8 mouse cellular contexts compared by ENCODE assay signal in the genomic region with DNA sequence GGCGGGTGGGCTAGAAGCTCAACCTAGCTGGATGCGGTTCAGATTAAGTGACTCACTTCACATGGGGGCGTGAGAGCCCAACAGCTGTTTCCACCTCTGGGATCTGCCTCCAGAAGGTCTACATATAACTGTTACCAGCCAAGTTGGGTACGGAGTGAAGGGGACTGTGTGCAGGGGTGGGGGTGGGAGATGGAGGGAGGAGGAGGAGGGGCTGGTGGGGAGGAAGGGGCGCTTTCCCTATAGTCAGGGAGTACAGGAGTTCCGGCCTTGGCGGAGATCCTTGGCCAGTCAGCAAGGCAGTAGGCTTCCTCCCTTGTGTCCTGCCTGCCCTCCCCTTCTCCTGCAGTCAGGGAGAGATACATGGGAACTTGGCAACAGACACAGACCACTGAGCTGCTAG. TPM values are rescaled to one million over a fixed set of nuclear protein-coding genes. Genes with fewer than 3 reads are reported as not detected.
A peak's percentile ranks its signal among the peaks of the same experiment; 100 is the strongest.
DNase-seq lines count a peak whose midpoint lies in the region; ATAC-seq and TF ChIP-seq lines count a peak whose summit lies in the region.

No protein-coding gene starts in this region.

- intact Hi-C loops in gastrocnemius, adult 2 months (cut with DNase I): no loop called here

- no peak for ATAC-seq in forebrain, postnatal 0 days

- no peaks in the 10 kb centered on the region for H3K27me3 ChIP-seq in forebrain, postnatal 0 days (ENCODE audit: insufficient read depth, low read length)

- WGBS in forebrain, postnatal 0 days: 67% methylated on average over 7 of the region's 7 CpGs

- DNase-seq in gastrocnemius, adult 2 months: no peak
- no peak for DNase-seq in gastrocnemius, postnatal 4 days (ENCODE audit: low spot score in 2 of 2)
- DNase-seq in forebrain, postnatal 0 days: no peak
- DNase-seq in kidney, postnatal 14 days: peak; percentile 33
- peak; percentile 45 for DNase-seq in neural tube, embryonic 10.5 days (ENCODE audit: extremely low spot score, low spot score)
- no peak for DNase-seq in thymus, postnatal 10 days (ENCODE audit: low spot score in 2 of 2)
- no peak for DNase-seq in yolk sac, embryonic 10.5 days (ENCODE audit: low spot score)
- DNase-seq in spleen, adult 18-20 months: no peak

- no peaks in the 10 kb centered on the region for H3K4me1 ChIP-seq in forebrain, postnatal 0 days (ENCODE audit: insufficient read depth)

- H3K4me2 ChIP-seq in forebrain, postnatal 0 days (ENCODE audit: low read depth): peak overlapping the region; percentile 37; the same call in 1 of the 2 replicates

- no peak for TF ChIP-seq CTCF in gastrocnemius, adult 2 months (IDR thresholded peaks at IDR 0.05)
- TF ChIP-seq CTCF in forebrain, postnatal 0 days (IDR thresholded peaks at IDR 0.05; ENCODE audit: low read depth): no peak

- H3K27ac ChIP-seq in gastrocnemius, adult 2 months: peak overlapping the region; percentile 70
- H3K27ac ChIP-seq in forebrain, postnatal 0 days (ENCODE audit: low read depth, low read length): no peak overlapping the region

- no peak overlapping the region for H3K4me3 ChIP-seq in gastrocnemius, adult 2 months
- no peak overlapping the region for H3K4me3 ChIP-seq in forebrain, postnatal 0 days (ENCODE audit: low read depth, low read length)

- no peak overlapping the region for H3K9ac ChIP-seq in forebrain, postnatal 0 days

- H3K9me3 ChIP-seq in forebrain, postnatal 0 days (ENCODE audit: low read length): no peaks in the 10 kb centered on the region

- H3K36me3 ChIP-seq in forebrain, postnatal 0 days (ENCODE audit: insufficient read depth): no peaks in the 10 kb centered on the region

RNA-seq across cellular contexts. Expression of a gene that starts 35.6 kb away (rescaled TPM):
- total RNA-seq in gastrocnemius, adult 2 months (2021): 10 to 100 TPM; 16.5 to 28.2 TPM
- total RNA-seq in gastrocnemius, postnatal 4 days (2021): 100 to 1,000 TPM; 194 to 214 TPM
- total RNA-seq in forebrain, postnatal 0 days (2014; rRNA removed): 128 and 150 TPM in 2 replicates
- 307 and 319 TPM in 2 replicates for polyA plus RNA-seq in forebrain, postnatal 0 days (2015; fragmentation: Nextera tagmentation; extraction: Ambion mirVana)

Comparison
In these comparisons a context has a peak if more than half of its experiments do, and no peak if none do; other contexts are left out.
1. DNase-seq: peak in kidney, postnatal 14 days (single experiment) and neural tube, embryonic 10.5 days (single experiment); none in gastrocnemius, adult 2 months (single experiment), gastrocnemius, postnatal 4 days (0 of 2), forebrain, postnatal 0 days (single experiment), thymus, postnatal 10 days (0 of 2), yolk sac, embryonic 10.5 days (single experiment) and spleen, adult 18-20 months (0 of 2).